Mouse (Mus musculus): Measurements from ENCODE around the gene Csrnp3.

DNA sequence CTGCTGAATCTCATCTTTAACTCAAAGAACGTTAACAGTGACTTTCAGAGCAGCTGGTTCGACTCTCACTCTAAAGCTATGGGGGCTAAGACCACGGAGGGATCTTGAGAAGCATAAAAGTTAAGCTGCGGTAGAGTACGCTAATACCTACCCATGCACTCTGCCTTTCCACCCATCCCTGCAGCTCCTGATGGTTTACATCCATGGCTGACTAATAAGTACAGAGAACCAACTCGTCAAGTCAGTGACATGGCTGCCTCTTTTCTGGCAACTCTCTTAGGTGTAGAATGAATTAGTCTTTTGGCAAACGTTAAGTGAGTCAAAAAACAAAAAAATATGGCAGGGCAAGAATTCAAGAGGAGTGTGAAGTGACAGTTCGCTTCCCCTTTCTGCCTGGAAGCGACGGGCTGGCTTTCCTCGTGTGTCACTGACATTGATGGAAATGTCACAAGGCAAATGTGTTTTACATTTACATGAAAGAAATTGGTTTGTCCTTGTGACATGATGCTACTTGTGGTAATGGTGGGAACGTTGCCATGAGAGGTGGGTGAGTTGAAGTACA lies 19.3 kb downstream of the Csrnp3 start:
- TF ChIP-seq FOSL1 (IDR thresholded peaks at IDR 0.05; ENCODE audit: insufficient read depth, low read length, poor library complexity, severe bottlenecking) (no peak), USF1 (IDR thresholded peaks at IDR 0.05; ENCODE audit: low read depth) (no peak), CTCF (IDR thresholded peaks at IDR 0.05; ENCODE audit: control insufficient read depth, insufficient read depth, insufficient read length) (no peak)
